Mouse (Mus musculus): ENCODE data around the gene Lig1. TPM values are rescaled to one million over a fixed set of nuclear protein-coding genes. Genes with fewer than 3 reads are reported as not detected.

The Lig1 gene
- total RNA-seq (2023): 10 to 100 TPM; 18.0 to 23.3 TPM

GRCm38 (mm10) chr7:13277081-13277480, at the start of gene Lig1:
TSS of gene Lig1 (plus strand) at chr7:13277283.

GRCm38 (mm10) chr7:13278308-13278891, 1.3 kb downstream of the Lig1 start, which contains the start of gene Zswim9:
TSS of gene Zswim9 (minus strand) at chr7:13278721.

GRCm38 (mm10) chr7:13324316-13324715, 47.2 kb downstream of the Lig1 start, which contains the start of gene Pla2g4c:
TSS of gene Pla2g4c (plus strand) at chr7:13324655.

Other genes starting within 250 kb of the Lig1 start
- gene Chmp2a, start 242.5 kb upstream of the Lig1 start, total RNA-seq (2023): 100 to 1,000 TPM; 118 to 133 TPM
- gene Ube2m, start 239.0 kb upstream of the Lig1 start, total RNA-seq (2023): 100 to 1,000 TPM in 1 of 2 experiments, 10 to 100 TPM in 1; 84.0 to 106 TPM
- gene Mzf1, start 222.5 kb upstream of the Lig1 start, total RNA-seq (2023): under 1 TPM; 0.36 to 0.52 TPM
- not detected for gene Vmn1r85, start 182.1 kb upstream of the Lig1 start, total RNA-seq (2023)
- gene Vmn1r86, start 157.4 kb upstream of the Lig1 start, total RNA-seq (2023): not detected
- not detected for gene Vmn1r87, start 137.1 kb upstream of the Lig1 start, total RNA-seq (2023)
- under 1 TPM; 0.26 to 0.30 TPM for gene Vmn1r88, start 117.7 kb upstream of the Lig1 start, total RNA-seq (2023)
- gene Vmn1r89, start 64.3 kb upstream of the Lig1 start, total RNA-seq (2023): not detected
- gene Zswim9, start 1.4 kb downstream of the Lig1 start, total RNA-seq (2023): 1 to 10 TPM; 6.4 to 8.2 TPM
- 1 to 10 TPM; 1.0 to 1.2 TPM for gene Pla2g4c, start 47.4 kb downstream of the Lig1 start, total RNA-seq (2023)
- gene Cabp5, start 120.8 kb downstream of the Lig1 start, total RNA-seq (2023): not detected
- gene Bsph1, start 173.6 kb downstream of the Lig1 start, total RNA-seq (2023): not detected

All from T-cell, adult 66 days (primary cell).